21 mouse cellular contexts compared by ENCODE assay signal in genomic region chr2:118422385-118422784, GRCm38 (mm10). TPM values are rescaled to one million over a fixed set of nuclear protein-coding genes. Genes with fewer than 3 reads are reported as not detected.
A peak's percentile ranks its signal among the peaks of the same experiment; 100 is the strongest.
DNase-seq lines count a peak whose midpoint lies in the region; ATAC-seq and TF ChIP-seq lines count a peak whose summit lies in the region.
"Had no signal": no experiment of that assay in that cellular context is flagged by ENCODE, and none has a peak within 500 bp of the region (broad histone marks: within the 10 kb centered on the region; RNA-seq: fewer than 3 reads in every experiment).

No protein-coding gene starts in this region.

- no peaks in the 10 kb centered on the region for H3K9me3 ChIP-seq in kidney, embryonic 16.5 days (ENCODE audit: low read length)
- H3K9me3 ChIP-seq: G1E; intestine, embryonic 15.5 days; limb, embryonic 13.5 days; liver, embryonic 15.5 days had no signal

- WGBS in kidney, adult 2 months = 61% methylated on average over 8 of the region's 8 CpGs
- 53% methylated on average over 8 of the region's 8 CpGs for WGBS in kidney, embryonic 16.5 days

- TF ChIP-seq CTCF in kidney, adult 2 months (conservative IDR thresholded peaks at IDR 0.05; ENCODE audit: insufficient read depth, insufficient read length, low read depth, low read length) = no peak

- TF ChIP-seq POLR2A in kidney, adult 2 months (IDR thresholded peaks at IDR 0.05; ENCODE audit: low read depth, low read length) = no peak

- peaks cover 2% of the 10 kb centered on the region; the same call in 1 of the 2 replicates for H3K36me3 ChIP-seq in kidney, adult 2 months (ENCODE audit: control insufficient read depth, insufficient read depth, low read length)
- H3K36me3 ChIP-seq in kidney, embryonic 16.5 days (ENCODE audit: insufficient read depth, low read length) = peaks cover 34% of the 10 kb centered on the region

- peak; percentile 9 for DNase-seq in adrenal gland, adult 2 months
- DNase-seq in adrenal gland, adult 18-20 months (ENCODE audit: low spot score in 2 of 2) = no peak
- peak; percentile 41 for DNase-seq in kidney, adult 2 months
- DNase-seq in kidney, postnatal 36 days = peak; percentile 14 to 51
- DNase-seq in lung, postnatal 25 days (ENCODE audit: low spot score) = peak; percentile 57
- no peak for DNase-seq in cerebellum, postnatal 25 days
- DNase-seq in adrenal gland, postnatal 4 days (ENCODE audit: low spot score in 2 of 2) = no peak
- DNase-seq: adrenal gland, adult 8-10 months; cerebellum, adult 11-12 months; forebrain, postnatal 0 days; layer of hippocampus, adult 9-11 months; spleen, adult 18-20 months; thymus, adult 18-20 months had no signal

- H3K4me1 ChIP-seq in kidney, adult 2 months (ENCODE audit: control insufficient read depth, insufficient read depth, low read length) = no peaks in the 10 kb centered on the region
- H3K4me1 ChIP-seq in kidney, embryonic 16.5 days (ENCODE audit: insufficient read depth, low read length) = no peaks in the 10 kb centered on the region
- H3K4me1 ChIP-seq: intestine, embryonic 15.5 days; limb, embryonic 13.5 days; liver, embryonic 15.5 days had no signal

- no peak overlapping the region for H3K4me2 ChIP-seq in kidney, embryonic 16.5 days (replicated peaks; ENCODE audit: low read depth, low read length)
- H3K4me2 ChIP-seq: hindbrain, embryonic 14.5 days; intestine, embryonic 15.5 days; limb, embryonic 13.5 days; liver, embryonic 15.5 days had no signal

- no peak for ATAC-seq in kidney, embryonic 16.5 days (ENCODE audit: low FRiP score, low TSS enrichment)
- ATAC-seq: CD4-positive, CD25-positive, alpha-beta regulatory T cell, adult 4 months; forebrain, postnatal 0 days; intestine, embryonic 15.5 days had no signal

- no peaks in the 10 kb centered on the region for H3K27me3 ChIP-seq in kidney, adult 2 months (replicated peaks; ENCODE audit: control insufficient read depth, insufficient read depth, low read length)
- H3K27me3 ChIP-seq in kidney, embryonic 16.5 days (ENCODE audit: insufficient read depth, low read length) = no peaks in the 10 kb centered on the region
- H3K27me3 ChIP-seq: intestine, embryonic 15.5 days; limb, embryonic 13.5 days; liver, embryonic 15.5 days had no signal

- H3K9ac ChIP-seq in kidney, embryonic 16.5 days (replicated peaks; ENCODE audit: low read length) = no peak overlapping the region
- H3K9ac ChIP-seq: forebrain, postnatal 0 days; hindbrain, embryonic 14.5 days; intestine, embryonic 15.5 days; limb, embryonic 13.5 days; liver, embryonic 15.5 days had no signal

- no peak overlapping the region for H3K4me3 ChIP-seq in kidney, adult 2 months (ENCODE audit: insufficient read depth, low read depth, low read length)
- no peak overlapping the region for H3K4me3 ChIP-seq in kidney, embryonic 16.5 days (ENCODE audit: low read length)
- H3K4me3 ChIP-seq: intestine, embryonic 15.5 days; limb, embryonic 13.5 days; liver, embryonic 15.5 days had no signal

- H3K27ac ChIP-seq in kidney, adult 2 months (ENCODE audit: insufficient read depth, low read depth, low read length) = no peak overlapping the region
- H3K27ac ChIP-seq in kidney, embryonic 16.5 days (ENCODE audit: low read length) = no peak overlapping the region
- H3K27ac ChIP-seq: hindbrain, embryonic 14.5 days; intestine, embryonic 15.5 days; limb, embryonic 13.5 days; liver, embryonic 15.5 days had no signal

RNA-seq across cellular contexts. Expression of gene Eif2ak4, which starts 34.0 kb away (rescaled TPM):
- 10 to 100 TPM; 15.1 to 17.0 TPM for total RNA-seq in adrenal gland, adult 2 months (2021)
- polyA plus RNA-seq in adrenal gland, adult 2 months (2012; rRNA removed) = 11.2 and 11.9 TPM in 2 replicates
- total RNA-seq in adrenal gland, adult 18-20 months (2021) = 10 to 100 TPM; 16.3 to 16.5 TPM
- polyA plus RNA-seq in kidney, adult 2 months (2012; rRNA removed) = 8.3 and 9.2 TPM in 2 replicates
- 12.5 and 13.4 TPM in 2 replicates for polyA plus RNA-seq in kidney, embryonic 16.5 days (2015; fragmentation: Nextera tagmentation; extraction: Ambion mirVana)
- total RNA-seq in adrenal gland, postnatal 4 days (2021) = 10 to 100 TPM; 25.1 to 29.5 TPM

RNA-seq across cellular contexts. Expression of gene Gpr176, which starts 49.2 kb away (rescaled TPM):
- total RNA-seq in adrenal gland, adult 2 months (2021) = 1 to 10 TPM; 3.2 to 3.3 TPM
- polyA plus RNA-seq in adrenal gland, adult 2 months (2012; rRNA removed) = 1.0 and 1.5 TPM in 2 replicates
- 1 to 10 TPM; 5.1 to 5.7 TPM for total RNA-seq in adrenal gland, adult 18-20 months (2021)
- polyA plus RNA-seq in kidney, adult 2 months (2012; rRNA removed) = 0.53 and 0.55 TPM in 2 replicates
- polyA plus RNA-seq in kidney, embryonic 16.5 days (2015; fragmentation: Nextera tagmentation; extraction: Ambion mirVana) = 1.4 and 1.5 TPM in 2 replicates
- total RNA-seq in adrenal gland, postnatal 4 days (2021) = 1 to 10 TPM; 2.8 to 3.2 TPM
- total RNA-seq: megakaryocyte-erythroid progenitor cell, adult 5-6 weeks had no signal
- polyA plus RNA-seq: G1E had no signal

RNA-seq across cellular contexts. Expression of gene Srp14, which starts 57.1 kb away (rescaled TPM):
- total RNA-seq in adrenal gland, adult 2 months (2021) = 100 to 1,000 TPM; 181 to 246 TPM
- 45.7 and 48.2 TPM in 2 replicates for polyA plus RNA-seq in adrenal gland, adult 2 months (2012; rRNA removed)
- 100 to 1,000 TPM; 217 to 225 TPM for total RNA-seq in adrenal gland, adult 18-20 months (2021)
- polyA plus RNA-seq in kidney, adult 2 months (2012; rRNA removed) = 50.9 and 77.2 TPM in 2 replicates
- 216 and 231 TPM in 2 replicates for polyA plus RNA-seq in kidney, embryonic 16.5 days (2015; fragmentation: Nextera tagmentation; extraction: Ambion mirVana)
- total RNA-seq in adrenal gland, postnatal 4 days (2021) = 100 to 1,000 TPM; 143 to 152 TPM

Comparison
In these comparisons a context has a peak if more than half of its experiments do, and no peak if none do; other contexts are left out.
1. DNase-seq: peak in adrenal gland, adult 2 months (single experiment), kidney, adult 2 months (single experiment), kidney, postnatal 36 days (2 of 2) and lung, postnatal 25 days (single experiment); none in adrenal gland, adult 18-20 months (0 of 2), cerebellum, postnatal 25 days (0 of 2) and adrenal gland, postnatal 4 days (0 of 2).